Mouse (Mus musculus) megakaryocyte progenitor cell, adult 5-6 weeks (primary cell): Measurements from ENCODE around the gene Wnt5b. TPM values are rescaled to one million over a fixed set of nuclear protein-coding genes. Genes with fewer than 3 reads are reported as not detected.

Experiments
- ATAC-seq: replicated peaks from 2 replicates; pipeline ENCODE4 v1.8.0; 2016; ENCODE audit warnings: mild to moderate bottlenecking, moderate TSS enrichment, inconsistent platforms; ENCODE audit not compliant: poor library complexity
- total RNA-seq, 2 experiments: library from RNA; stranded (forward) in 1 of 2; stranded (reverse) in 1 of 2; fragments of 157-497, 149-512 nt in 1 of 2; fragments of 200-1000 nt in 1 of 2; gene quantifications; 2 replicates each; pipeline versions ENCODE4 v1.2.3 to v1.2.4; 2015 to 2017

The Wnt5b gene
- total RNA-seq, 2 experiments from 2014 or later = not detected

DNA sequence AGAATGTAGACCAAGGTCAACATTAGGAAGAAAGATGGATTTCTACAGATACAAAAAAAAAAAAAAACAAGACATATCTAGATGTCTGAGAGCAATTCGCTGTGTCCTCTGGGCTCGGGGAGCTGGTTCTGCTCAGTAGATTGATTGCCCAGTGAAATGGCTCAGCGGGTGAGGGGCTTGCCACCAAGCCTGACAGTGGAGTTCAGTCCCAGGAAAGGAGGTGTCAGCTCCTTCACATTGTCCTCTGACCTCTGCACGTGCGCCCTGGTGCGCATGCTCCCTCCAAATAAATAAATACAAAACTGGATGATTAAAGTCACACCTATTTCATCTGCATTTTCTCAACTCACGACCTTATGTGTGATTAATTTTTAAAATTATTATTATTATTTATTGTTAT lies 124.7 kb downstream of the Wnt5b start:
- ATAC-seq = no peak

DNA sequence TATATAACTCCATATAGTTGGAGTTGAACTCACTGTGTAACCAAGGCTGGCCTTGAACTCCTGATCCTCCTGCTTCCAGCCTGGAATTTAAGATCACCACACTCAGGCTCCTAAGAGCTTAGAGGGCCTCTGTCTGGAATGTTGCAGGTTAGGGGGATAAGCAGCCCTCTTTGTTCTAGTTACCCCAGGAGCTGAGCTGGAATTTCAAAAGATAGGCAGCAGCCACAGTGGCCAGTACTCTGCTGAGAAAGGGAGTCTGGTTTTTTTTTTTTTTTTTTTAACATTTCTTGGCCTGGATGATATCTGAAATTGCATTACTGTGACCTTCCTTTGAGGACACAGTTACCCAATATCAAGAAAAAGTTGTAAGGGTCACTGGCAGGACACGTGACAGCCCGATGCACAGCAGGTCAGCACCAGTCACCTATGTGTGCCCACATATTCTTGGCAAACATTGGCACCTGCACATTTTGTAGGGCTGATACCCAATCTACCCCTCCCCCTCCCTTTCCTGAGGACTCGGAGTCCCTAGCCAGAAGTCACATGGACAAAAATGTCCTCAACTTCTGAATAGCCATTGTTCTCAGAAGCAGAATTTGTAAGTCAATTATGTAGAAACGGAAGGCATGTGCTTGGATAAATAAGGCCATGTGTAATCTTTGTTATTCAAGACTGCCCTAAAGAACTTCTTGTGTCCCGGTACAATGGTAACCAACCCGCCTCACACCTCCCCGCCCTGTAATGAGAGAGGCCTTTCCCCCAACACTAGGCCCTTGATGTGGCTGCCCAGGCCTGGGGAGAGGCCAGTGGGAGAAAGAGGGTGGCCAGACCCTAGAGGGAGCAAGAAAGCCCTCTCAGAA lies 125.5 kb downstream of the Wnt5b start:
- no peak for ATAC-seq

DNA sequence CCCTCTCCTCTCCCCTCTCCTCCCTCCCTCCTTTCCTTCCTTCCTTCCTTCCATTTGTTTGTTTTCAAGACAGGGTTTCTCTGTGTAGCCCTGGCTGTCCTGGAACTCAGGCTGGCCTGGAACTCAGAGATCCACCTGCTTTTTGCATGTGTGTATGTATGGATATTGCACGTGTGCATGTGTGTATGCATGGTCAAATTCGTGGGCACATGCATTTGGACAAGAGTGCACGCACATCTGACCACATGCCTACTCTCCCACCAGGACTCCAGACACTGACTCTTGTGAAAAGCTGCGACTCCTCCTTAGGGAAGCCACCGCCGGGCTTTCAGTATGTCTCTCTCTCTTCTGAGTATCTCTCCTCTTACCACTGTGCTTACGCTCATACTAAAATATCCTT lies 126.3 kb downstream of the Wnt5b start:
- ATAC-seq = no peak

DNA sequence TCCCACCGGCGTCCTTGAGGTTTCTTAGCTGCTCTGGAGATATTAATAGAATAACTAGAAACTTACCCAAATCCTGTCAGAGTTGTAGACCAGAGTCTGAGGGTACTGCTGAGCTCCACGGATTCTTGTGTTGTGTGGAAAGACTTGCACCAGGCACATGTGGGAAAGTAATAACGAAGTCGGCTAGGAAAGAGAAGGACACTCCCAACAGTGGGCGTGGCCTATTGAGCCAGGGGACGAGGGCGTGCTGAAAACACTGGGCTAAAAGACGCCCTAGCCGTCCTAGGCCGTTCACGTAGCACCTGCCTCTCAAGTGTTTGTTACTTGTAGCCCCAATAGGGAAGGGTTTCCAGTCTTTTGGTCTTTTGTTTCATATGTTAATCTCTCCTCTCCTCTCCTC lies 126.8 kb downstream of the Wnt5b start, which contains the start of gene Adipor2:
Adipor2 (minus strand) TSS at position 351 of the 400 bp plus-strand sequence.
- ATAC-seq = peak; percentile 86

DNA sequence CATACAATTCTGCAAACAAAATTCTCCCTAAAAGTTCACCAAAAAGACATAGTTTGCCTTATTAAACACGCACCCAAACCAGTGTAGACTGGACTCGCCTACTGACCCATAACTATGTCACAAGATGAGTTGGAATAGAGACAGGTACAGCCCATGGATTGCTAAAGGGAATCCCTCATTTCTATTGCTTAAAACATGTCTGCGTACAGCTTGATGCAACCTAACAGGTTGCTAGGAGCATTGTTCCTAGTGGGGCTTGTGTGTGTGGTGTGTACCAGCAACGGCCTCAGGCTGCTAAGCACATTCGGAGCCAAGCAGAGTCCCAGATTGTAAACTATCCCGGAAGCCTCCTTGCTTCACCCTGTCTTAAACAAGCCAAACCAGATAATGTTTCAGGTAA lies 127.5 kb downstream of the Wnt5b start:
- ATAC-seq = peak; percentile 38; the same call in 1 of the 2 replicates

DNA sequence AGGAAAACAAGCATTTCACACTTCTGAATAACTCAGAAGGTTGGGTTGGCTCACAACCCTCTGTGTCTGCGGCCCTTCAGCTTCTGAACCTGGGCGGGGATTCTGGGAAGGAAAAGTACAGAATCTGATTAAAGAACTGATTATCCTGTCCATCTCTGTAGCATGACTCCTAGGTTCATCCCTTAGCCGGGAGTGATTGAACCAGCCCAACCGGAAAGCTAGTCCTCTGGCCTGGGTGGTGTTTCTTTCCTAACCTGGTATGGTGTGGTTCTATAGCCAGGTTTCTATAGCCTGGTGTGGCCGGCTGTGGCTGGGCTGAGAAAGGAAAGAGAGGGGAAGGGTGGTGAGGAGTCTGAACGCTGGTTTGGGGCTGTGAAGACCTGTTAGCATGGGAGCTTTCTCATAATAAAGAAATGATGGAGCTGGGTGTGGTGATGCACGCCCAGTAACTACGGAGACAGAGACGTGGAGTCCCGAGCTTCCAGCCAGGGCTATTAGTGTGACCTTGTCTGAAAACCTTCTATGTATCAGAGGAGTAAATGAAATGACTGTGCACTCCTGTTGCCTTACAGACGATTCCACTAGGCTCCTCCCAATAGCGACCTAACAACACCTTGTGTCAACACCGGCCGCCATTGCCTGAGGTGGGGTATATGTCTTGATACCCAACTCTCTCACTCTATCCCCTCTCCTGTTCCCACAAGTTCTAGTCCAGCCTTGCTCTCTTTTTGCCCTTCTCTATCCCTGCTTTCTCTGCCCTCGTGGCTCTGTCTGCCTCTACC lies 129.7 kb downstream of the Wnt5b start:
- ATAC-seq = peak; percentile 15; the same call in 1 of the 2 replicates

DNA sequence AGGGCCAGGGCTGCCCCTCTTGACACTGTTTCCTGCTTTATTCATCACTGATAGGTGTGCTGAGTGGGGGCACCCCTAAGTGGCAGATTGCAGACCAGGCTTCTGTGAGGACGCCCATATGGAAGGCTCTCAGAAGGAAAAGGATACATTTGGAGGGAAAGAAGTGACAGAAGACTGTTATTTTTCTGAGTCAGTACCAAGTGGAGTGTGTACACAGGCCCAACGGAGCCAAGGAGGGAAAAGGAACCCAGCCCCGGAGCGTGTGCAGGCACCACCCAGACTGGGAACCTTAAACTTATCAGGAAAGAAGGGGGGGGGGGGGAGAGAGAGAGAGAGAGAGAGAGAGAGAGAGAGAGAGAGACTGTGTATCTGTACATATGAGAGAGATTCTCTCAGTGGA lies 131.6 kb downstream of the Wnt5b start:
- ATAC-seq = no peak

DNA sequence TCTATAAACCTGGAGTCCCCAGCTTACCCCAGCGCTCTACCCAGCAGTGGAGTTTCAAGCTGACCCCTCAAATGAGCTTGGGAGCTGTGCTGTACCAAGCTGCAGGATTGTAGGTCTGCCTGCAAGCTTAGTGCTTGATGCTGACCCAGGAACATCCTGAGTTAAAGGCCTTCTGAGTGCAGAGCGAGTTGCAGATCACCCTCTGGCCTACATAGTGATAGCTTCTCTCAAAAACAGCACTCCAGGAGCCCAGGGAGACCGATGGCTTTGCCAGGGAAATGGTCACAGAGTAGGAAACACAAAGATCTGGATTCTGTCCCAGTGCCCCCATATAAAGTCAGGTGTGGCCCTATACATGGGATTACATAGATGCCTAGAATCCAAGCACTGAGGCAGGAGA lies 132.6 kb downstream of the Wnt5b start:
- ATAC-seq = no peak

DNA sequence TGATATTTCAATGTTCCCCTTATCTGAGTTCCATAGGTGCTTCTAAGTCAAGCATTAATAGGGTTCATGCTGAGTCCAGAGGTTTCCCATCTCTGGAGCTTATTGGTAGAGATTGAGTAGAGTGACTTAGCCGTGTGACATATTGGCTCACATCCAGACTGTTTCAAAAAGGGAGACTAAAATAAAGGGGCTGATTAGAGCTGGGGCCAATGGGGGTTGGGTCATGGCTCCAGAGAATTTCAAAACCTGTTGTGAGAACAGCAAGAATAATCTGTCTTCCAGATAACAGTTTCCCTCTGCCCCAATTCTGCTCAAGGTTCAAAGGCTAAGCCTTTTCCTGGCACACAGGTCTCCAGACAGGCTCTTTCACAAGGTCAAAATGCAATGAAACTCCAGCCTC lies 134.4 kb downstream of the Wnt5b start:
- ATAC-seq = no peak

DNA sequence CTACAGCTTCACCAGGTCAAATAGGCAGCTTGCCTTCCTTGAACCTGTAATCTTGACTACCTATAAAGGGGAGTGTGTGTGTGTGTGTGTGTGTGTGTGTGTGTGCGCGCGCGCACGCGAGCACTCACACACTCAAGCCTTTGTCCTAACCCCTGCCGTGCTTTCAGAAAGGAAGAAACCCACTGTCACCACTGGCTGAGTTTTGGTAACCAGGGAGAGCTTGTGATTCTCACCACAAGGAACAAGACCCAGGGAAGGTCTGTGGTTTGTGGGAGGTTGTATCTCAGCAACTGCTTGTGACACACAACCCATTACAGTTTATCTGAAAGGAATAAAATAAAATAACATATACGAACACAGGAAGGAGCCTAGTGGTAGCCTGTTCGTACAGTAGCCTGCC lies 135.6 kb downstream of the Wnt5b start:
- peak; percentile 91 for ATAC-seq

DNA sequence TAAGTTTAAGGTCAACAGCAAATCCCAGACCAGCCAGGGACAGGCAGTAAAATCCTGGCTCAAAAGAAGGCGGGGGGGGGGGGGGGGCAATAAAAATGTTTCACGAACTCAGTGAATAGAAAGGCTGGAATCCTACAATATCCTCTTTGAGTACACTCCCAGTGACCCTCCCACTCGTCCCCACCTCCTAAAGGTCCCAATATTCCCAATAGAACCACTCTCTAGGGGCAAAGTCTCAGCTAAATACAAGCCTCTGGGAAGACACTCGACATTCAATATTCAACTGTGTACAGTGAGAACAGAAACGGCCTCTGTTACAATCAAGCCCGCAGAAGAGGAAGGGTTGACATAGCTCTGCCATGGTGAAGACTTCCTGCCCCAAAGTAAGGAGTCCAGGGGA lies 136.3 kb downstream of the Wnt5b start:
- ATAC-seq = peak; percentile 47

DNA sequence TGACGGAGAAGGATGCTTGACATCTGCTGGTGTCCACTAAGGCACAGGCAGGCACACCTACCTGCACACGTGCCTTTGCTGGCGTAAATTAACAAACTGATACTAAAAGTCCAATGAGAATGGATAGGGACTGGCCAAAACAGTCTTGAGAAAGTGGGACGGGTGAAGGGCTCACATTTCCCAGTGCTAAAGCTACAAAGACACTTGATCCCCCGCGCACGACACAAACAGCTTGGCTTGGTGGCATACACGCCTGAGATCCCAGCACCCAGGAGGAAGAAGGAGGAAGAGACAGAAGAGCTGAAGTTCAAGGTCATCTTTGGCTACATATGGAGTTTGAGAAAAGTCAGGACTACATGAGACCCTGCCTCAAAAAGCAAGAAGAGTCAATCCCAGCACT lies 137.6 kb downstream of the Wnt5b start:
- no peak for ATAC-seq

DNA sequence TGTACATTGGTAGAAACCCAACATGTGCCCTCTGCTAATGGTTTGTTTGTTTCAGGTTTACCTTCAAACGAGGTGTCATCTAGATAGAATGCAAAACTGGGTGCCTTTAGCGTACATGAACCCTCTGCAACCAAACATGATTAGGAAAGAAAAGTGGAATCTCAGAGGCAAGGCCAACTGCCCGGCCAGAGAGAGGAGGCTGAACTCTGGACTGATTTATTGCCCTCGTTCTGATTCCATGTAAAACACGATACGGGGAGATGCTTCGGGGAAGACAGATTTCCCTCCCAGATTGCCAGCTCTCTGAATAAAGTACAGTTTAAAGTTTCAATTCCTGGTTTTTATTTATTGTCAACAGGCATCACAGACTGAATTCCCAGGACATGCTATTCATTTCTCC lies 138.8 kb downstream of the Wnt5b start:
- no peak for ATAC-seq

DNA sequence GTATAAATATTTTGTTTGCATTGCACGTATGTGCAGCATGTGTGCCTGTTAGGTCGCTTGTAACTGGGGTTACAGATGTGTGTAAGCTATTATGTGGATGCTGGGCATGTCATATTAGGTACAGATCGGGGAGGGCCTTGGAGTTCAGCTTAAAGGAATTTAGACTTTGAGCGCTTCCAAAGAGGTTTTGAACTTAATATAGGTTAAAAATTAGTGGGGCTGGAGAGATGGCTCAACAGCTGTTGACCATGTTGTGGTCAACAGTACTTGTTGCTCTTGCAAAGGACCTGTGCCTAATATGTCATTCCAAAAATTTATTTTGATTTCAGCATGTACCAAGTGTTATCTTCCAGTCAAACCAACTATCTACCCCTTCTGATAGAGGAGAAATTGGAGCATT lies 139.3 kb downstream of the Wnt5b start:
- no peak for ATAC-seq

DNA sequence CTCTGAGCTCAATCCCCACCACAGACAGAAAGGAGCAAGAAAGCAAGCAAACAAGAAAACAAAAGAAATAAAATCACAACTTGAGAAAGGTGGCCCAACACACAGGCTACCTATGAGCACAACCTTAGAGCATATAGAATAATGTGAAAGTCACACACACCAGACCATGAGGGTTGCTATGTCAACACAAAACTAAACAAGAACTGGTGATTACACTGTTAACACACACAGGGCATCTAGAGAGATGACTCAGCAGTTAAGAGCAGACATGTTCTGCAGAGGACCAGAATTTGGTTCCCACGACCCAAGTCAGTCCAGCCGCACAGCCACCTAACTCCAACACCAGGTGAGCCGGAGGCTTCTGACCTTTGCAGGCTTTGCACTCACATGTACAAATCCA lies 141.2 kb downstream of the Wnt5b start:
- peak; percentile 57 for ATAC-seq

DNA sequence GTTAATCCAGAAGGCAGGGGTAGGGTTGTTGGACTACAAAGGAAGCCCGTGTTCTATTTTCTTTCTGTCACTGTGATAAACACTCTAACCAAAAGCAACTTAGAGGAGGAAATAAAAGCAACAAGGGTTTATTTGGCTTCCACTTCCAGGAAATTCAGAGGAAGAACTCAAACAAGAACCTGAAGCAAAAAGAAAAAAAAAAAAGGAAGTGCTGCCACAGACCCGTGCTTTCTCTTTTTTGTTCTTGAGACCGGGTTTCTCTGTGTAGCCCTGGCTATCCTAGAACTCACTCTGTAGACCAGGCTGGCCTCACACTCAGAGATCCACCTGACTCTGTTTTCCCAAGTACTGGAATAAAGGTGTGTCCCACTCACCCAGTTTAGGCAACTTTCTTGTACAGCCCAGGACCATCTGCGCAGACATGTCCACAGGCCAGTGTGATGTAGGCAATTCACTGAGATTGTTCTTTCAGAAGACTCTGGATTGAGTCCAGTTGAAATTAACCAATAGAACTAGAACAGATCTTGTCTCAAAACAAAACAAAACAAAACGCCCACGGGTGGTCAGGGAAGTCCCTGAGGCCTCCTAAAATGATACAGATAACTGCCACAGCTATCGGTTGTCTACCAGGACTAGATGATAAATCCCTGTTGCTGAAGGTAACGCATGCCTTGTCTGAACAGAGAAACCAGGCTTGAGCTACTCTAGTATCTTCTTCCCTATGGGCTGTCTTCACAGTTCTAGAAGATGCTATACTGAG lies 142.4 kb downstream of the Wnt5b start:
- ATAC-seq = 0 out of 2 replicates have a peak, but pooled peaks have one; percentile 23

DNA sequence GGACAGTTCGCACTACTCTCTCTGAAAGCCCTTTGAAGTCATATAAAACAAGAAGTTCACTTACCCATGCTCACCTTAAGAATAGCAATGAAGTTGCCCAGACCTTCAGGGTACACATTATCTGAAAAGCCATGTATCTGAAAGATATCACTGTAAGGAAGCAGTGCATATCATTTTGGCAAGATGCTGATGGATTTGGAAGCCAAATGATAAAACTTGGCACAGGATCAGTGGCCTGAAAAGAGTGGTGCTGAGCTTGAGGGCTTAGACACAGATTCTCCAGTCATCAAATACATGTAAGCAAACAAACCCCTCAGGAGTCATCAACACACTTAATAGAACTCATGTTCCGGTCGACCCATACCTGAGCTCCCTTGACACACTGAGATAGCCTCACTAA lies 143.5 kb downstream of the Wnt5b start:
- ATAC-seq = no peak

DNA sequence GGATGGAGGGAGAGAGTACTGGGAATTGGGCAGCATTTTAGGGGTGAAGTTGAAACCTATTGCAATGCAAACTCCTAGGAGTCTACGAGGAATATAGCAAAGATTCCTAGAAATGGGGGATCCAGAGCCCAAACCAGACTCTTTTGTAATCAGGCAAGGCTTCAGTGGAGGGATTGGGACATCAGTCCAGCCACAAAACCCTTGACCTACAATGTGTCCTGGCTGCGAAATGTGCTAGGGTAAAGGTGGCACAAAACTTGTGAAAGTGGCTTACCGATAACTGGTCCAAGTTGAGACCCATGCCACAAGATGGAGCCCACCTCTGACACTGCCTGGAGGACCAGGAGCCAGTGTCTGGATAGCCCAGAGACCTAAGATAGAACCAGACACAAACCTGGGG lies 144.8 kb downstream of the Wnt5b start:
- ATAC-seq = no peak

DNA sequence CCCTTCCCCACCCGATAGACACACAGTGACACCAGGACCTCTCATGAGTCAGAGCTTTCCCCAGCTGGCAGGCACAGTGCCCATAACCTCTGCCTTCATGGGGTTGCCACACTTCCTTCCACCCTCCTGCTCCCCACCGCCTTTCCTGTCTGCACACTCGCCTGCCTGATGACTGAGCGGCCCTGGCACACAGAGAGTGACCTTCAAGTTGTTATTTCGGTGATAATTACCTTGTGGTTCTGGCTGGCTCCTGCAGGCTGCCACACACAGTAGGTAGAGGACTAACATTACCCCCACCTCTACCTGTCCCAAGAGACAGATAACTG lies 147.9 kb downstream of the Wnt5b start:
- ATAC-seq = peak; percentile 93

DNA sequence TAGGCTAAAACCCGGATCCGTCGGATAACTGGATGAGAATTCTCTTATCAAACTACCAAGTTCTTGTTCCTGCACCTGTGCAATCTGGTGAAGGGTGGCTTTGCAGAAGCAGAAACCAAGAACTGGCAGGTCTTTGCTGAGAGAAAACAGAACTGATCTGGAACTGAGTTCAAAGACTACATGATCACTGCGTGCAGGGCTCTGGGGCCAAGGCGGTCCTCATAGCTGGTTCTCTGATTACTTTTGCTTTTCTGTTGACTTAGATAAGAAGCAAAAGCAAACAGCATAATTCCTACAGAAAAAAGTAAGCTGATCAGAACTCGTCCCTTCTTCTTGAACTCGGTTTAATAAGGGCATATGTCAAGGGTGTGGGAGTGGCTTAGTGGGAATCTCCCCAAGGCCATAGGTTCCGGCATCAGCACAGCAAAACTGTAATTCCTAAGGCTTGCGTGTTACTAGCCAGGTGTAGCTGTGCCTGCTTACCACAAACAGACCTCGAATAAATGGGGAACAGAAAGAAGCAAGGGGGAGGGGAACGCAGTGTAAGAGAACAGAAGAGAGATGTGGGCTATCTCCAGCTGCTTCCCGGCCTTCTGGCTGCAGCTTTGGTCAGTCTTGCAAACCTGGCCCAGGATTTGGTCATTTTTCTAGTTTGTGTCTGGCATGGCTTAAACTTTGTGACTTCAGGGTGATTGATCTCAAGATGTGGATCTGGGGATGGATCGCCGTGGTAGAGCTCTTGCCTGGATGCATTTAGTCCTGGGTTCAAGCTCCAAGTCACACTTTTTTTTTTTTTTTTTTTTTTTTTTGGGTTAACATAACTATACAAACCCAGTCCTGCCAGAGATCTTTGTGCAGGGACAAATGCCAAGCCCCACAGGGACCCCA lies 148.5 kb downstream of the Wnt5b start:
- ATAC-seq = peak; percentile 73
